Mouse (Mus musculus) cerebellum, adult 2 months (tissue): ENCODE results near the gene Gdpd5.
A peak's percentile ranks its signal among the peaks of the same experiment; 100 is the strongest.

Experiments
- CTCF ChIP-seq: fragments of 200-500 bp; IDR thresholded peaks from 2 replicates; pipeline ENCODE4 v1.5.1; 2011; ENCODE audit warnings: low read depth, mild to moderate bottlenecking, control low read depth, low read length, moderate library complexity, borderline replicate concordance; ENCODE audit not compliant: insufficient read depth
- POLR2A ChIP-seq: fragments of 200-500 bp; IDR thresholded peaks from 2 replicates; pipeline ENCODE4 v1.6.1; 2011; ENCODE audit warnings: low read length, control low read depth, borderline replicate concordance; ENCODE audit not compliant: insufficient read depth

DNA sequence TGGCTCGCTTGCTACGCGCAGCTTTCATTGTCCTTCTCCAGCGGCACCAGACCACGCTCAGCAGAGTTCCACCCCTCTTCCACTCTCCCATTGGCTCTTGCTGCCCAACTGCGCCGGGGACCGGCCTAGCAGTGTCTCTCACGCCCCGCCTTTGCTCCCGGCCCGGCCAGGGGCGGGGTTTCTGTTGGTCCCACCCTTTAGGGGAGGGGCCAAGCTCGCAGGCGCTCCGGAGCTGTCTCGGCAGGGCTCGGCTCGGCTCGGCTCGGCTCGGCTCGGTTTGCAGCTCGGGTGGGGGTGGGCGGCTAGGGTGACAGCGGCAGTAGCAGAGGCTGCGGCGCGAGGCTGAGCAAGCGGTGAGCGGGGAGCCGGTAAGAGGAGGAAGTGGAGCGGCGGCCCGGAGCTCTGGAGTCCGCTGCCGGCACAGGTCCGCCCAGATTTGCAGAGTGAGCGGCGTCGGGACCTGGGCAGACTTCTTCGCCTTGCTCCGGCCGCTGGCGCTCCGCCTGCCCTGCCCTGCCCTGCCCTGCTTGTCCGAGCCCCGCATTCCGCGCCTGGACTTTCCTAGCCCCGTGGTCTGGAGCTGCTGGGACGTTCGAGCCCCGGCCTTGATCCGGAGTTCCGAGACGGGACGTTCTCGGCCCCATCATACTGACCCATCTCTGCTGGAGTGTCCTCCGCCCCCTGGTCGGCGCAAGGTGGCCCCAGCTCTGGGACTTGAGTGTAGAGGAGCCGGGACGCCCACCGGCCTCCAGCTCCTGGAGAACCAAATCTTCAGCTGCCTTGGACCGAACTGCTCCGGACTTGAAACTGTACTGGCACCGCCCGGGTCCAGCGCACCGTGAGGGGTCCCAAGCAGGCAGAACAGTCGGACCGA, at the start of gene Gdpd5:
- TF ChIP-seq CTCF (no peak), POLR2A (peak; percentile 46; the same call in 1 of the 2 replicates)
